Mouse (Mus musculus) ES-Bruce4 (cell line): ENCODE results near the gene Htr2a. TPM values are rescaled to one million over a fixed set of nuclear protein-coding genes. Genes with fewer than 3 reads are reported as not detected.

Experiments used
- H3K27ac ChIP-seq: 2 replicates; pipeline ENCODE4 v1.5.1; 2012; ENCODE audit warnings: low read length, inconsistent platforms; ENCODE audit not compliant: insufficient read depth
- H3K27me3 ChIP-seq: 2 replicates; pipeline ENCODE4 v1.6.1; 2012; ENCODE audit warnings: mild to moderate bottlenecking, low read length, inconsistent platforms; ENCODE audit not compliant: control insufficient read depth, poor library complexity, insufficient read depth, severe bottlenecking
- H3K36me3 ChIP-seq: 2 replicates; pipeline ENCODE4 v1.6.1; 2012; ENCODE audit warnings: inconsistent platforms, mild to moderate bottlenecking, low read length, moderate library complexity; ENCODE audit not compliant: control insufficient read depth, poor library complexity, insufficient read depth, severe bottlenecking
- H3K4me1 ChIP-seq: one replicate; pipeline ENCODE4 v1.8.1; 2011; ENCODE audit warnings: low read length; ENCODE audit not compliant: control insufficient read depth, insufficient read depth
- H3K4me3 ChIP-seq: 2 replicates; pipeline ENCODE4 v1.5.1; 2011; ENCODE audit warnings: low read depth, mild to moderate bottlenecking, low read length
- H3K9ac ChIP-seq: 2 replicates; pipeline ENCODE4 v1.6.1; 2012; ENCODE audit warnings: low read depth, mild to moderate bottlenecking, inconsistent platforms; ENCODE audit not compliant: poor library complexity, severe bottlenecking
- H3K9me3 ChIP-seq: replicated peaks from 2 replicates; pipeline ENCODE4 v1.6.1; 2012; ENCODE audit warnings: mild to moderate bottlenecking, low read length, inconsistent platforms; ENCODE audit not compliant: control insufficient read depth, poor library complexity, insufficient read depth, severe bottlenecking
- CTCF ChIP-seq: IDR thresholded peaks from one replicate; pipeline ENCODE4 v1.8.1; 2011; ENCODE audit warnings: low read depth, low read length
- EP300 ChIP-seq: IDR thresholded peaks from 2 replicates; pipeline ENCODE4 v1.6.1; 2011; ENCODE audit warnings: low read depth, low read length; ENCODE audit not compliant: insufficient read depth
- POLR2A ChIP-seq: IDR thresholded peaks from one replicate; pipeline ENCODE4 v1.8.1; 2011; ENCODE audit warnings: low read length; ENCODE audit not compliant: insufficient read depth
- polyA plus RNA-seq: library from polyadenylated mRNA; stranded (reverse); fragments of >200 nt; gene quantifications from 2 replicates; pipeline ENCODE4 v1.2.4, GENCODE M21; 2011; ENCODE audit warnings: low read depth; ENCODE audit not compliant: missing spikeins, insufficient read depth, insufficient read length

Gene Htr2a
- polyA plus RNA-seq, 1 experiment, result 0.10 TPM

- Histone ChIP-seq H3K27ac (no peak overlapping the region), H3K4me3 (no peak overlapping the region), H3K27me3 (0 out of 2 replicates have a peak, but pooled peaks cover 2% of the 10 kb centered on the region), H3K9ac (no peak overlapping the region), H3K4me1 (no peaks in the 10 kb centered on the region), H3K36me3 (no peaks in the 10 kb centered on the region), H3K9me3 (no peaks in the 10 kb centered on the region)
- no peak for TF ChIP-seq POLR2A
- TF ChIP-seq EP300, result no peak
- no peak for TF ChIP-seq CTCF
These were observed 2.6 kb upstream of the Htr2a start for GRCm38 (mm10) chr14:74638071-74638470.

GRCm38 (mm10) chr14:74641668-74642230 lies 1.1 kb downstream of the Htr2a start:
- H3K4me3 ChIP-seq, result no peak overlapping the region
- H3K36me3 ChIP-seq, result no peaks in the 10 kb centered on the region
- no peaks in the 10 kb centered on the region for H3K4me1 ChIP-seq
- no peak for TF ChIP-seq CTCF
- no peak for TF ChIP-seq EP300
- no peak for TF ChIP-seq POLR2A
- no peaks in the 10 kb centered on the region for H3K9me3 ChIP-seq
- H3K27ac ChIP-seq, result no peak overlapping the region
- no peak overlapping the region for H3K9ac ChIP-seq
- 0 out of 2 replicates have a peak, but pooled peaks cover 2% of the 10 kb centered on the region for H3K27me3 ChIP-seq

- H3K27me3 ChIP-seq, result 0 out of 2 replicates have a peak, but pooled peaks cover 2% of the 10 kb centered on the region
- no peak overlapping the region for H3K4me3 ChIP-seq
- H3K27ac ChIP-seq, result no peak overlapping the region
- H3K36me3 ChIP-seq, result no peaks in the 10 kb centered on the region
- TF ChIP-seq CTCF (peak; percentile 90), EP300 (no peak)
- H3K9me3 ChIP-seq, result no peaks in the 10 kb centered on the region
- H3K4me1 ChIP-seq, result no peaks in the 10 kb centered on the region
- H3K9ac ChIP-seq, result no peak overlapping the region
These were observed 2.7 kb downstream of the Htr2a start for GRCm38 (mm10) chr14:74643296-74643695.

- TF ChIP-seq POLR2A (no peak), EP300 (no peak), CTCF (no peak)
- H3K4me1 ChIP-seq, result no peaks in the 10 kb centered on the region
These were observed 5.6 kb downstream of the Htr2a start for GRCm38 (mm10) chr14:74646107-74646793.

GRCm38 (mm10) chr14:74650001-74650400 lies 9.4 kb downstream of the Htr2a start:
- H3K27me3 ChIP-seq, result no peaks in the 10 kb centered on the region
- H3K27ac ChIP-seq, result no peak overlapping the region
- no peak overlapping the region for H3K4me3 ChIP-seq
- no peaks in the 10 kb centered on the region for H3K4me1 ChIP-seq
- no peaks in the 10 kb centered on the region for H3K9me3 ChIP-seq
- TF ChIP-seq CTCF (no peak), EP300 (no peak), POLR2A (no peak)
- no peak overlapping the region for H3K9ac ChIP-seq
- H3K36me3 ChIP-seq, result no peaks in the 10 kb centered on the region

More at GRCm38 (mm10) chr14:74646107-74646793, 5.6 kb downstream of the Htr2a start:
- H3K4me3 ChIP-seq, result no peak overlapping the region
- 0 out of 2 replicates have a peak, but pooled peaks cover under 1% of the 10 kb centered on the region for H3K27me3 ChIP-seq
- H3K9ac ChIP-seq, result no peak overlapping the region
- H3K36me3 ChIP-seq, result no peaks in the 10 kb centered on the region
- H3K27ac ChIP-seq, result no peak overlapping the region
- no peaks in the 10 kb centered on the region for H3K9me3 ChIP-seq

- no peaks in the 10 kb centered on the region for H3K4me1 ChIP-seq
- H3K27ac ChIP-seq, result no peak overlapping the region
- H3K4me3 ChIP-seq, result no peak overlapping the region
- no peaks in the 10 kb centered on the region for H3K9me3 ChIP-seq
- H3K36me3 ChIP-seq, result no peaks in the 10 kb centered on the region
- no peak overlapping the region for H3K9ac ChIP-seq
- H3K27me3 ChIP-seq, result no peaks in the 10 kb centered on the region
- no peak for TF ChIP-seq POLR2A
These were observed 11.0 kb downstream of the Htr2a start for GRCm38 (mm10) chr14:74651678-74652077.
